Mouse (Mus musculus) erythroblast, embryonic 14.5 days (primary cell): Measurements from ENCODE around the gene Pip4k2b.

Experiments
- GATA1 ChIP-seq: IDR thresholded peaks from 2 replicates; pipeline ENCODE4 v1.6.1; 2012; ENCODE audit warnings: low read length, inconsistent platforms, mixed read lengths
- TAL1 ChIP-seq: IDR thresholded peaks from 3 replicates; pipeline ENCODE4 v1.6.1; 2012; ENCODE audit warnings: low read length, inconsistent platforms, mixed read lengths

- TF ChIP-seq GATA1 = no peak
- TF ChIP-seq TAL1 = no peak
Observed at GRCm38 (mm10) chr11:97782564-97782895, 38.0 kb upstream of the Pip4k2b start.
